13 mouse cellular contexts compared by ENCODE assay signal in genomic region chr15:27682619-27683018, GRCm38 (mm10). TPM values are rescaled to one million over a fixed set of nuclear protein-coding genes. Genes with fewer than 3 reads are reported as not detected.
DNase-seq lines count a peak whose midpoint lies in the region; ATAC-seq and TF ChIP-seq lines count a peak whose summit lies in the region.
"Had no signal": no experiment of that assay in that cellular context is flagged by ENCODE, and none has a peak within 500 bp of the region (broad histone marks: within the 10 kb centered on the region; RNA-seq: fewer than 3 reads in every experiment).

No protein-coding gene starts in this region.

- no peak overlapping the region for H3K4me3 ChIP-seq in kidney, adult 2 months (ENCODE audit: insufficient read depth, low read depth, low read length)
- no peak overlapping the region for H3K4me3 ChIP-seq in neural tube, embryonic 15.5 days (replicated peaks)
- H3K4me3 ChIP-seq in embryonic fibroblast, embryonic 13.5 days (ENCODE audit: insufficient read depth, low read length) = no peak overlapping the region
- no peak overlapping the region for H3K4me3 ChIP-seq in stomach, embryonic 16.5 days (replicated peaks; ENCODE audit: low read length)
- H3K4me3 ChIP-seq: erythroblast, embryonic 14.5 days had no signal

- WGBS in kidney, adult 2 months = 41% methylated on average over 9 of the region's 9 CpGs
- 33% methylated on average over 9 of the region's 9 CpGs for WGBS in neural tube, embryonic 15.5 days
- WGBS in stomach, embryonic 16.5 days = 29% methylated on average over 9 of the region's 9 CpGs

- H3K36me3 ChIP-seq in kidney, adult 2 months (ENCODE audit: control insufficient read depth, insufficient read depth, low read length) = no peaks in the 10 kb centered on the region
- no peaks in the 10 kb centered on the region for H3K36me3 ChIP-seq in neural tube, embryonic 15.5 days
- H3K36me3 ChIP-seq in stomach, embryonic 16.5 days (ENCODE audit: control insufficient read depth, insufficient read depth, low read length) = no peaks in the 10 kb centered on the region

- DNase-seq in kidney, adult 2 months = peak; percentile 26
- DNase-seq in kidney, adult 18-20 months = no peak
- peak; percentile 31 for DNase-seq in neural tube, embryonic 10.5 days (ENCODE audit: extremely low spot score, low spot score)
- no peak for DNase-seq in left cerebral cortex, postnatal 10 days (ENCODE audit: extremely low spot score in 1 of 2, low spot score in 2 of 2)
- no peak for DNase-seq in layer of hippocampus, postnatal 10 days (ENCODE audit: low spot score in 2 of 2)
- DNase-seq: cerebellum, adult 11 months; gastrocnemius, postnatal 14 days; right cerebral cortex, postnatal 14 days had no signal

- no peak for TF ChIP-seq POLR2A in kidney, adult 2 months (IDR thresholded peaks at IDR 0.05; ENCODE audit: low read depth, low read length)
- TF ChIP-seq POLR2A in embryonic fibroblast, embryonic 13.5 days (IDR thresholded peaks at IDR 0.05; ENCODE audit: low read depth, low read length) = no peak

- no peak for ATAC-seq in neural tube, embryonic 15.5 days (ENCODE audit: low FRiP score)
- ATAC-seq in stomach, embryonic 16.5 days (ENCODE audit: insufficient read depth, low FRiP score) = no peak
- ATAC-seq: CD4-positive, CD25-positive, alpha-beta regulatory T cell, adult 4 months had no signal

- no peaks in the 10 kb centered on the region for H3K9me3 ChIP-seq in neural tube, embryonic 15.5 days (replicated peaks)
- no peaks in the 10 kb centered on the region for H3K9me3 ChIP-seq in stomach, embryonic 16.5 days (replicated peaks; ENCODE audit: control insufficient read depth, low read length)

- H3K9ac ChIP-seq in neural tube, embryonic 15.5 days (replicated peaks) = no peak overlapping the region
- no peak overlapping the region for H3K9ac ChIP-seq in stomach, embryonic 16.5 days (ENCODE audit: low read length)

- H3K27ac ChIP-seq in kidney, adult 2 months (ENCODE audit: insufficient read depth, low read depth, low read length) = no peak overlapping the region
- H3K27ac ChIP-seq in neural tube, embryonic 15.5 days (replicated peaks) = no peak overlapping the region
- H3K27ac ChIP-seq in embryonic fibroblast, embryonic 13.5 days (ENCODE audit: insufficient read depth, low read length) = peak overlapping the region; percentile 70
- H3K27ac ChIP-seq in stomach, embryonic 16.5 days (ENCODE audit: low read length) = peak overlapping the region; percentile 73

- TF ChIP-seq CTCF in kidney, adult 2 months (conservative IDR thresholded peaks at IDR 0.05; ENCODE audit: insufficient read depth, insufficient read length, low read depth, low read length) = no peak
- no peak for TF ChIP-seq CTCF in embryonic fibroblast, embryonic 13.5 days (IDR thresholded peaks at IDR 0.05; ENCODE audit: borderline replicate concordance, insufficient read depth, low read length)

- H3K27me3 ChIP-seq in kidney, adult 2 months (replicated peaks; ENCODE audit: control insufficient read depth, insufficient read depth, low read length) = no peaks in the 10 kb centered on the region
- no peaks in the 10 kb centered on the region for H3K27me3 ChIP-seq in neural tube, embryonic 15.5 days (replicated peaks)
- H3K27me3 ChIP-seq in stomach, embryonic 16.5 days (ENCODE audit: control insufficient read depth, insufficient read depth, low read length) = no peaks in the 10 kb centered on the region

- intact Hi-C loops in left cerebral cortex, postnatal 10 days (cut with DNase I) = no loop called here

- H3K4me2 ChIP-seq in neural tube, embryonic 15.5 days = no peak overlapping the region
- H3K4me2 ChIP-seq in stomach, embryonic 16.5 days (ENCODE audit: low read depth, low read length) = peak overlapping the region; percentile 5; the same call in 1 of the 2 replicates

- H3K4me1 ChIP-seq in kidney, adult 2 months (ENCODE audit: control insufficient read depth, insufficient read depth, low read length) = peaks cover 3% of the 10 kb centered on the region; the same call in 1 of the 2 replicates
- H3K4me1 ChIP-seq in neural tube, embryonic 15.5 days = peaks cover 13% of the 10 kb centered on the region
- H3K4me1 ChIP-seq in embryonic fibroblast, embryonic 13.5 days (ENCODE audit: control insufficient read depth, insufficient read depth, low read length) = no peaks in the 10 kb centered on the region; the same call in 1 of the 2 replicates
- H3K4me1 ChIP-seq in stomach, embryonic 16.5 days (ENCODE audit: control insufficient read depth, insufficient read depth, low read length) = peaks cover 16% of the 10 kb centered on the region

RNA-seq across cellular contexts. Expression of gene Otulinl, which starts 1.2 kb away (rescaled TPM):
- 2.4 and 5.1 TPM in 2 replicates for polyA plus RNA-seq in kidney, adult 2 months (2012; rRNA removed)
- polyA plus RNA-seq in neural tube, embryonic 15.5 days (2015; fragmentation: Nextera tagmentation; extraction: Ambion mirVana) = 16.2 and 18.9 TPM in 2 replicates
- polyA plus RNA-seq in embryonic fibroblast, embryonic 13.5 days (2011; ENCODE audit: insufficient read length, low read depth, missing spikeins) = 5.9 and 15.6 TPM in 2 replicates
- 19.3 and 20.2 TPM in 2 replicates for polyA plus RNA-seq in stomach, embryonic 16.5 days (2015; fragmentation: Nextera tagmentation; extraction: Ambion mirVana)
- total RNA-seq in left cerebral cortex, postnatal 10 days (2021) = 10 to 100 TPM; 26.2 to 26.5 TPM
- 10 to 100 TPM; 20.8 to 24.9 TPM for total RNA-seq in layer of hippocampus, postnatal 10 days (2021)

RNA-seq across cellular contexts. Expression of gene Otulin, which starts 52.1 kb away (rescaled TPM):
- polyA plus RNA-seq in kidney, adult 2 months (2012; rRNA removed) = 29.0 and 34.4 TPM in 2 replicates
- 20.5 and 26.7 TPM in 2 replicates for polyA plus RNA-seq in neural tube, embryonic 15.5 days (2015; fragmentation: Nextera tagmentation; extraction: Ambion mirVana)
- 23.3 and 25.3 TPM in 2 replicates for polyA plus RNA-seq in embryonic fibroblast, embryonic 13.5 days (2011; ENCODE audit: insufficient read length, low read depth, missing spikeins)
- polyA plus RNA-seq in stomach, embryonic 16.5 days (2015; fragmentation: Nextera tagmentation; extraction: Ambion mirVana) = 9.3 and 11.0 TPM in 2 replicates
- 10 to 100 TPM; 22.8 to 28.6 TPM for total RNA-seq in left cerebral cortex, postnatal 10 days (2021)
- total RNA-seq in layer of hippocampus, postnatal 10 days (2021) = 10 to 100 TPM; 24.7 to 28.7 TPM

Comparison
In these comparisons a context has a peak if more than half of its experiments do, and no peak if none do; other contexts are left out.
1. DNase-seq: peak in kidney, adult 2 months (single experiment) and neural tube, embryonic 10.5 days (single experiment); none in kidney, adult 18-20 months (single experiment), left cerebral cortex, postnatal 10 days (0 of 2) and layer of hippocampus, postnatal 10 days (0 of 2).
2. H3K27ac ChIP-seq: peak in embryonic fibroblast, embryonic 13.5 days (single experiment) and stomach, embryonic 16.5 days (single experiment); none in kidney, adult 2 months (single experiment) and neural tube, embryonic 15.5 days (single experiment).